Mouse (Mus musculus) left cerebral cortex, adult 18-20 months (tissue): ENCODE data around the gene Zfp622. TPM values are rescaled to one million over a fixed set of nuclear protein-coding genes. Genes with fewer than 3 reads are reported as not detected.

ENCODE experiments used
- microRNA-seq, 2 experiments: library from miRNA; unstranded; fragments of <30 nt; microRNA quantifications; one replicate each; pipeline ENCODE4 v1.2.0; 2021
- total RNA-seq, 2 experiments: library from RNA; stranded (reverse); gene quantifications; 2 replicates each; pipeline ENCODE4 v1.2.3; 2021

Gene Zfp622
- total RNA-seq, 2 experiments from 2014 or later, result 48.5 to 56.6 TPM

Small RNA genes within 50 kb of the gene (microRNA-seq; reads per million reads assigned to microRNA genes)
- 0 to 1.1 reads per million in 2 experiments for gene Mir7212

Other genes with a start within 250 kb of the Zfp622 start
- gene Retreg1, start 141.2 kb upstream of the Zfp622 start, total RNA-seq, result 10 to 100 TPM; 34.4 to 36.1 TPM